Mouse (Mus musculus) kidney, postnatal 10 days (tissue): ENCODE measurements around the gene Tanc1.

Source experiments
- DNase-seq: peaks from one replicate; pipeline ENCODE4 v3.0.0; 2021; ENCODE audit warnings: mixed read lengths

Gene Tanc1

GRCm38 (mm10) chr2:59800481-59801266 lies 188.8 kb downstream of the Tanc1 start:
- DNase-seq, result peak; percentile 41

- peak; percentile 54 for DNase-seq
These were observed 191.0 kb downstream of the Tanc1 start for GRCm38 (mm10) chr2:59802722-59803387.

DNA sequence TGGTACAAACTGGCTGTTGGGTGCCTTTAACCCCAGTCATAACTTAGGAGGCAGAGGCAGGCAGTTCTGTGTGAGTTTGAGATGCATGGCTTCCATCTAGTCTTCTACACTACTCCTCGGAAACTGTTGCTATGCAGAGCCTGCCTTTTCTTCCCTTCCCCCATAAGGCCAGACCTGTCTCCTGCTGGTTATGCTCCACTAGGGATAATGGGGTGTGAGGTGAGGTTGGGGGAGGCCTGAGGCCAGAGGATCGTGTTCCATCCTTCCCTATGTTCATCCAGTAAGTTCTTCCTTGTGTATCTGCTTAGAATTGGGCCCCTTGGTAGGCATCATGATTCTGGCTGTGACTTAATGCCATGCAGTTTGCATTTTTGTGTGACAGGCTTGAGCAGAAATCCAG lies 193.8 kb downstream of the Tanc1 start:
- DNase-seq, result no peak

- no peak for DNase-seq
These were observed 194.2 kb downstream of the Tanc1 start for GRCm38 (mm10) chr2:59806038-59806437.

DNA sequence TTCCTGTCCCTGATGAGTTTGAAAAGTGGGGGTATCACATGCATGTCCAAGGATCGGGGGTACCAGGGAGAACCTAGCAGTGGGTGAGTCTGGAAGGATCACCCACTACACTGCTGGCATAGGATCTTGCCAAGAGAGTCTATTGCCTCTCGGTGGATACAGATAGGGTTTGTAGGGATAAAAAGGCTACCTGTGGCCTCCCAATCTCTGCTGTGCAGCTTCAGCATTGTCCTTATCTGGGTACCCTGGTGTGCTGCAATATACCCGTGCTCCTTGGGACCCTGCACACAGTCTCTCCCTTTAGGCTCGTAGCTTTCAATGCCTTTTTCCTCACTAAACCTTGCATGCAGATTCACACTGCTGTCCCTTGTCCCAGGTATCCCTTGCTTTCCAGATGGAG lies 196.8 kb downstream of the Tanc1 start:
- DNase-seq, result no peak

GRCm38 (mm10) chr2:59810039-59810438 lies 198.2 kb downstream of the Tanc1 start:
- DNase-seq, result no peak

GRCm38 (mm10) chr2:59811247-59811646 lies 199.4 kb downstream of the Tanc1 start:
- DNase-seq, result no peak

DNA sequence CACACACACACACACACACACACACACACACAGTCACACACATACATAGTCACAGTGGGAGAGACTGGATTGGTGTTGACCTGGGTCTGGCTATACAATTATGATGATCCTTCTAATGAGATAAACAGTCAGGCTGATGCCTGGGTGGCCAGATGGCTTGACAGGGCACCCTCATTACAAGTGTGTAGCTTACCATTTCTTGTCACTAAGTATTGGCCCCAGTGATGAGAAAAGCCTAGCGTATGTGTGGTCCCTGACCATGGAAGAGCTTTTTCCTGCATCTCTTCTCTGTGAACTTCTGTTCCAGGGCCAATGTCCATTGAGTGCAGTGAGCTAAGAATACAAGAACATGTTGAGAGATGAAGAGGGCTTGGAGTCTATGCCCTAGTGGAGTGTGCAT lies 200.8 kb downstream of the Tanc1 start:
- DNase-seq, result no peak

GRCm38 (mm10) chr2:59813457-59813856 lies 201.6 kb downstream of the Tanc1 start:
- DNase-seq, result no peak

DNA sequence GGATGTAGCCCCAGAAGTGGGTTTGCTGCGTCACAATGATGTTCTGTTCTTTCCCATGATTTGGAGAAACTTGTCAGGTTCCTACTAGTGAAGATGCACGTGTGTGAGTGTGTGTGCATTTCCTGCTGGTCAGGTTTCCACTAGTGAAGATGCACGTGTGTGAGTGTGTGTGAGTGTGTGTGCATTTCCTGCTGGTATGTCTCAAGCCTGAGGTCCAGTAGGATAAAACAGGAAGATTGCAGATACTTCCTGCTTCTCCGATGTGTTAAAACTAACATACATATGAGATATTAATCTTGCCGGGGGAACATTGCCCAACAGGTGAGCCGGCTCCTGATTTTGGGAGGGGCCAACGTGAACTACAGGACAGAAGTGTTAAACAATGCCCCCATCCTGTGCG lies 203.2 kb downstream of the Tanc1 start:
- no peak for DNase-seq

- no peak for DNase-seq
These were observed 206.8 kb downstream of the Tanc1 start for GRCm38 (mm10) chr2:59818663-59819062.

DNA sequence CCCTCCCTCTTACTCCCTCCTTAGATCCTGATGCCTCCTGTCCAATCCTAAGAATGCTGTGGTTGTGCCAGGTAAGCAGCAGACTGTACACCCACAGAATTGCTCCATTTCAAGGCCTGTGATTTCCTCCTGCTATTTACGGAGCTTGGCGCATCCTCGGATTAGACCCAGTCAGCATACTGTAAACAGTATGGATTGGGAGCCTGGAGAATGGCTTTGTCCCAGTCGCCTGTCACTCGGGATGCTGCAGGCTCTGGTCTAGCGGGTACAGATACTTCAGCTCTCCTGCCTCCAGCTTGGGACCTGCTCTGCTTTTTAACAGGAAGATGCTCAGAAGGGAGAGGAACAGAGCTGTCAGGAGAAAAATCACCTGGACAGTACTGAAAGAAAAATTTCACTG lies 207.6 kb downstream of the Tanc1 start:
- no peak for DNase-seq

GRCm38 (mm10) chr2:59820088-59820487 lies 208.2 kb downstream of the Tanc1 start:
- no peak for DNase-seq

- no peak for DNase-seq
These were observed 209.2 kb downstream of the Tanc1 start for GRCm38 (mm10) chr2:59821044-59821443.

DNA sequence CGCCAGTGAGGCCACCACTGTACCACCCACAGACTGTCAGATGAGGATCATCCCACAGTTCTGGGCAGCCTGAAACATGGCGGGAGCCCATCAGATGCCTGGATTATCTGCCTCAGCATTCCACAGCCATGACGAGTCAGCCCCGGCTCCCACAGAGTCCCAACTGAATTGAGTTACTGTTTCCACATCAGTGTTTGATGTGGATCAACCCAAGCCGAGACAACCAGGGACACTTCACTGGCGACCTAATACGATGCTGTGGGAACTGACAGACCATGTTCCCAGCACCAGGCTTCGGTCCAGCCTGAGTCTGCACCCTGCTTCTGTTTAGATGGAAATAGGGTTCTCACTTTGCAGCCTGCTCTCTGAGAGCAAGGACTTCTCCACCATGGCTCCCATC lies 212.4 kb downstream of the Tanc1 start:
- no peak for DNase-seq

DNA sequence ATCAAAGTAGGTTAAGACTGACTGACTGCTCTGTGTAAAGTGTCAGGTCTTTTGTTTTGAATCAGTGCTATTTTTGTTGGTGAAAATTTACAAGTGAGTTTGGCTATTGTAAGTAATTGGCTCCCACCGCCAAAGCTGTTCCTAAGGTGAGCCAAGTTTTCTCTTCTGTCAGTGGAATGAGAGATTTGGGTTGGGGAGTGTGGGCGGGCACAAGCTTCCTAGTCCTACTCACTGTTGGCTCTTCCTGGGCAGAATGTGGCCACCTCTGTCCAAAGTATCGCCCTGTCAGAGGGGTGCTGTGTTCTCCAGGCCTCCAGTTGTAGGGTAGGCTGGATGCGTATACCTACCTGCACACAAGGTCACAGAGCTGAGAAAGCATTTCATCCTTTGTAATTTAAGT lies 213.5 kb downstream of the Tanc1 start:
- no peak for DNase-seq

GRCm38 (mm10) chr2:59828103-59828655 lies 216.3 kb downstream of the Tanc1 start:
- DNase-seq, result no peak

- DNase-seq, result peak; percentile 79
These were observed 217.1 kb downstream of the Tanc1 start for GRCm38 (mm10) chr2:59828777-59829508.

- no peak for DNase-seq
These were observed 217.9 kb downstream of the Tanc1 start for GRCm38 (mm10) chr2:59829718-59830117.

DNA sequence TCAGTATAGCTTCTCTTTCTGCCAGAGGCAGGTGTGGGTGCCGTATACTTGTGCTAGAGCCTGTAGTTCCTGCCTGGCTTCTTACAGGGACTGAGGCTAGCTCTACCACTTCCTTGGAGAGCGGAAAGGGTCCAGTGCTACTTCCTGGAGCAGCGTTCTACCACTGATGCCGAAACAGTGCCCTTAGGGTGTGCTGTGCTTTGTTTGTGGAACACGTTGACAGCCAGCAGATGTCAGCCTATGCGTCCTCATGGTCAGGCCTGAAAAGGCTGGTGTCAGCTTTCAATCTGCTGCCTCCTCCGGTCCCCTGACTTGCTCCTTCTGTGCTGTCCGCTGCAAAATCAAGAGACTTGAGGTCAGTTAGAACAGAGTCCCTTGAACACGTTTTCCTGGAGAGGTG lies 218.3 kb downstream of the Tanc1 start:
- peak; percentile 58 for DNase-seq

DNA sequence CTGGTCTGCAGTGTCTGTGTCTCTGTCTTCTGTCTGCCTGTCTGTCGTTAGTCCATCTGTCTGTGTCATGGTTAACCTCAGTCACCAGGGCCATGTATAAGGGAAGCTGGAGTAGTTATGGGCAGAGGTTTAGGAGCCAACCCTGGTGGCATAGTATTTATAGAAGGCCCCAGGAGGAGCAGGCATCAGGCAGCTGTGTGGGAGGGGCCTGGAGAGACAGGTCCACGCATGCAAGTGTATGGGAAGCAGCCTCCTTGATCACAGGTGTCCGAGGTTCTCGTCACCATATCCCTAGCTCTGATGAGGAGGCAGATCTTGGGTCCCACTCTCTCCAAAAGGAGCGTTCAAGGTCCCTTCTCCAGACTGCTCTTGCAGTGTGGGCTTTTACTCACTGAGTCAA lies 219.1 kb downstream of the Tanc1 start:
- no peak for DNase-seq

DNA sequence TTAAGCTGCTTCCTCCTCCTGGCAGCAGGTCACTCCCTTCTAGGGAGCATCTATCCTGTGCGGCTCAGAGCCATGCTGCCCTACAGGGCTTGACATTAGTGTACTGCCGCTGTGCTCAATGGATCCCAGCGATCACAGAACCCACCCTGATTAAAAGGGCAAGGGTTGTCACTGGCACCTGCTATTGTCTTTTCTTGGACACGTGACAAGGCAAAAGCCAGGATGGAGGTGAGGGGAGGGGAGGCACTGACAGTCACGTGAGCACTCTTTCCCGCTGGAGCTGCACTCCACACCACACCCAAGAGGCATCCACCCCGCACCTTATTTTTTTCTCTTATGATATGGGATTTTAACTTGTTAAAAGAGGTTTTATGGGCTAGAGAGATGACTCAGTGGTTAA lies 220.0 kb downstream of the Tanc1 start:
- DNase-seq, result no peak

DNA sequence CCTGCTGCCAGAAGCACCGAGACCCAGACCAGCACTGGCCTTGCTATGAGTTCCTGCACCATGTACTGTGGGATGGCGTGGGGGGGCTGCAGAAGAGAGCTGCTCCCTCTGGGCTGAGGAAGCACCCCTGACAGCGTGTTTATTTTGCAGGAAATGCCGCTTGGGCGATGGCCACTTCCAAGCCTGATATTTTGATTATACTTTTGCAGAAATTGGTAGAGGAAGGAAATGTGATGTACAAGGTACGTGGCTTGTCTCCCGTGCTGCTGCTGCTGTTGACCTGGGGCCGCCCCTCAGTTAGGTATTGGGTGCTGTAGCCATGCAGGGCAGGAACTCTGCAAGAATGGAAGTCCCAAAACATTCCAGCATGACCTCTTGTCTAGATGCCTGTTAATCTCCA lies 227.0 kb downstream of the Tanc1 start:
- DNase-seq, result peak; percentile 73

GRCm38 (mm10) chr2:59839755-59840154 lies 227.9 kb downstream of the Tanc1 start:
- no peak for DNase-seq
